Mouse (Mus musculus) lung, embryonic 15.5 days (tissue): ENCODE data around the gene Uckl1. TPM values are rescaled to one million over a fixed set of nuclear protein-coding genes. Genes with fewer than 3 reads are reported as not detected.

Experiments
- ATAC-seq: fragments of 200-750 bp; cut with Nextera tagmentation; 2 replicates; pipeline ENCODE4 v1.8.0; 2017; ENCODE audit warnings: moderate number of reproducible peaks, borderline replicate concordance; ENCODE audit not compliant: low FRiP score, low TSS enrichment; ENCODE audit errors: extremely low read depth
- H3K27ac ChIP-seq: fragments of 300-500 bp; sonication (generic); 2 replicates; pipeline ENCODE4 v1.5.1; 2015; ENCODE audit warnings: moderate library complexity, mild to moderate bottlenecking, inconsistent platforms
- H3K27me3 ChIP-seq: fragments of 300-500 bp; sonication (generic); 2 replicates; pipeline ENCODE4 v1.6.1; 2015; ENCODE audit warnings: inconsistent platforms
- H3K36me3 ChIP-seq: fragments of 300-500 bp; sonication (generic); 2 replicates; pipeline ENCODE4 v1.6.1; 2015; ENCODE audit warnings: inconsistent platforms
- H3K4me1 ChIP-seq: fragments of 300-500 bp; sonication (generic); 2 replicates; pipeline ENCODE4 v1.6.1; 2015; ENCODE audit warnings: inconsistent platforms
- H3K4me2 ChIP-seq: fragments of 300-500 bp; sonication (generic); 2 replicates; pipeline ENCODE4 v1.6.1; 2015; ENCODE audit warnings: inconsistent platforms, mild to moderate bottlenecking, moderate library complexity
- H3K4me3 ChIP-seq: fragments of 300-500 bp; sonication (generic); 2 replicates; pipeline ENCODE4 v1.5.1; 2015; ENCODE audit warnings: mild to moderate bottlenecking, inconsistent platforms
- H3K9ac ChIP-seq: fragments of 300-500 bp; sonication (generic); 2 replicates; pipeline ENCODE4 v1.6.1; 2015; ENCODE audit warnings: inconsistent platforms
- H3K9me3 ChIP-seq: fragments of 300-500 bp; sonication (generic); 2 replicates; pipeline ENCODE4 v1.6.1; 2016; ENCODE audit warnings: inconsistent platforms
- WGBS: fragments of 180-500 bp; shearing (Covaris S2); methylation state at CpG from one replicate; pipeline ENCODE4 v1.1.7; 2015; 5-methylcytosine and 5-hydroxymethylcytosine counted together
- polyA plus RNA-seq: library from polyadenylated mRNA; unstranded; fragments of >200 nt; fragmentation: Nextera tagmentation; extraction: Ambion mirVana; gene quantifications from 2 replicates; pipeline ENCODE4 v1.2.1, GENCODE M21; 2015

The Uckl1 gene
- polyA plus RNA-seq, result 41.4 and 51.2 TPM in 2 replicates

GRCm38 (mm10) chr2:181584411-181584942, at the start of gene Uckl1:
Uckl1 (minus strand) TSS chr2:181584892.
- peaks cover 63% of the 10 kb centered on the region for H3K36me3 ChIP-seq
- no peak within 1 kb of the TSS for H3K4me3 ChIP-seq
- H3K27me3 ChIP-seq, result no peaks in the 10 kb centered on the region
- H3K4me1 ChIP-seq, result peaks cover 19% of the 10 kb centered on the region
- H3K9ac ChIP-seq, result no peak within 1 kb of the TSS
- WGBS, result 83% methylated on average over 4 of the region's 4 CpGs
- no peak within 1 kb of the TSS for H3K27ac ChIP-seq
- no peak for ATAC-seq
- no peak within 1 kb of the TSS for H3K4me2 ChIP-seq
- no peaks in the 10 kb centered on the region for H3K9me3 ChIP-seq

- H3K4me2 ChIP-seq, result no peak overlapping the region
- WGBS, result 96% methylated on average over 6 of the region's 6 CpGs
- H3K4me1 ChIP-seq, result no peaks in the 10 kb centered on the region
- ATAC-seq, result no peak
- H3K27me3 ChIP-seq, result no peaks in the 10 kb centered on the region
- no peak overlapping the region for H3K4me3 ChIP-seq
- no peak overlapping the region for H3K27ac ChIP-seq
- H3K9ac ChIP-seq, result no peak overlapping the region
- H3K36me3 ChIP-seq, result peaks cover 58% of the 10 kb centered on the region
- H3K9me3 ChIP-seq, result no peaks in the 10 kb centered on the region
Observed at GRCm38 (mm10) chr2:181632624-181633023, 47.9 kb upstream of the Uckl1 start.

DNA sequence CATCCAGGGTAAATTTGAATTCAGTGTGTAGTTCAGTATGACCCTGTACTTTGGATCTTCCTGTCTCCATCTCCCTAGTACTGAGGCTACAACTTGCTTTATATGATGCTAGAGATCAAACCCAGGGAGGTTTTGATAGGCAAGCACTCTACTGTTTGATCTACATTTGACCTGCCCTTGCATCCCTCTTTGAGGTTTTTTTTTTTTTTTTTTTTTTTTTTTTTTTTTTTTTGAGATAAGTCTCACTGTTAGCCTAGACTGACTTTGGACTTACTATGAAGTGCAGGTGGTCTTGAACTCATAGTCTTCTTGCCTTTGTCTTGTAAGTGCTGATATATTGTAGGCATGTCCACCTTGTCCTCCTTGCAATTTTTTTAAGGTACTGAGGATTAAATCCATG, 43.8 kb upstream of the Uckl1 start:
- H3K4me2 ChIP-seq, result no peak overlapping the region
- H3K9ac ChIP-seq, result no peak overlapping the region
- peaks cover 43% of the 10 kb centered on the region for H3K36me3 ChIP-seq
- no peak for ATAC-seq
- no peak overlapping the region for H3K4me3 ChIP-seq
- no peaks in the 10 kb centered on the region for H3K4me1 ChIP-seq
- H3K27me3 ChIP-seq, result no peaks in the 10 kb centered on the region
- H3K9me3 ChIP-seq, result no peaks in the 10 kb centered on the region
- H3K27ac ChIP-seq, result no peak overlapping the region

DNA sequence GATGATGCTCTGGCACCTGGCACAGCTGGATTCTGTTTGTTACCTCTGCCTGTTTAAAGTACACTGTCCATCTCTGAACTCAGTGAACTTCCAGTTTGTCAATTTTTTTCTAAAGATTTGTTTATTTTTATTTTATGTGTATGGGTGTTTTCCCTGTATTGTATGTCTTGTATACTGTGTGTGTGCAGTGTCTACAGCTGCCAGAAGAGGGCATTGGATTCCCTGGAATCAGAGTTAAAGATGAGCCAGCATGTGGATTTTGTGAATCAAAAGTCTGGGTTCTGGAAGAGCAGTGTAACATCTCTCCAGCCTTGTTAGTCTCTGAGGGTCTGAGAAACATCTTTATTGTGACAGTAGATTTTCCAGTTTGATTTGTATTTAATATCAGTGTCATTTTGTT, 38.7 kb upstream of the Uckl1 start:
- no peak overlapping the region for H3K4me2 ChIP-seq
- H3K4me3 ChIP-seq, result no peak overlapping the region
- H3K27ac ChIP-seq, result no peak overlapping the region
- H3K9ac ChIP-seq, result no peak overlapping the region
- peaks cover 52% of the 10 kb centered on the region for H3K36me3 ChIP-seq
- H3K27me3 ChIP-seq, result no peaks in the 10 kb centered on the region
- no peak for ATAC-seq
- H3K9me3 ChIP-seq, result no peaks in the 10 kb centered on the region
- H3K4me1 ChIP-seq, result no peaks in the 10 kb centered on the region

- Histone ChIP-seq H3K4me2 (no peak overlapping the region), H3K4me3 (no peak overlapping the region), H3K4me1 (no peaks in the 10 kb centered on the region), H3K9me3 (no peaks in the 10 kb centered on the region), H3K27me3 (no peaks in the 10 kb centered on the region), H3K36me3 (peaks cover 44% of the 10 kb centered on the region), H3K27ac (no peak overlapping the region), H3K9ac (no peak overlapping the region)
- ATAC-seq, result no peak
- WGBS, result 78% methylated on average over 5 of the region's 5 CpGs
Observed at GRCm38 (mm10) chr2:181618761-181619495, 34.2 kb upstream of the Uckl1 start.

- Histone ChIP-seq H3K4me1 (peaks cover 21% of the 10 kb centered on the region), H3K9me3 (no peaks in the 10 kb centered on the region), H3K9ac (no peak overlapping the region), H3K4me3 (peak overlapping the region; percentile 97; the same call in 1 of the 2 replicates), H3K27me3 (peaks cover 20% of the 10 kb centered on the region; the same call in 1 of the 2 replicates), H3K4me2 (peak overlapping the region; percentile 71), H3K36me3 (no peaks in the 10 kb centered on the region), H3K27ac (no peak overlapping the region)
- ATAC-seq, result no peak
- 61% methylated on average over 4 of the region's 4 CpGs for WGBS
Observed at GRCm38 (mm10) chr2:181602367-181602766, 17.7 kb upstream of the Uckl1 start.

DNA sequence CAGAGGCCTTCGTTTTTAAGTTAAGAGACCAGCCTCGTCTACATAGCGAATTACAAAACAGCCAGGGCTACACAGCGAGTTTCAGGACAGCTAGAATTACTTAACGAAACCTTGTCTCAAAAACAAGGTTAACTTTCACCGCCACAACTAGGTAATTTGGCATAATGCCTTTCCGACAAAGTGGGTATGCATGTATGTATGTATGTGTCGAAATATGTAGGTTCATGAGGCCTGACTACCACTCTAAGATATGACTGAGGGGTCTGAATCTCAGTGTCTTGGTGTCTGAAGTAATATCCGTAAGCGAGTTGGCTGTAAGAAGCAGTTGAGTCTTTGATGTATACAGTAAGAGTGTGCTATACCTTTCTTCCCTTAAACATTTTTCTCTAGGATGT, 17.1 kb upstream of the Uckl1 start:
- 23% methylated on average over 10 of the region's 10 CpGs for WGBS
- no peaks in the 10 kb centered on the region for H3K36me3 ChIP-seq
- H3K4me1 ChIP-seq, result peaks cover 21% of the 10 kb centered on the region
- peak overlapping the region; percentile 93 for H3K9ac ChIP-seq
- no peak for ATAC-seq
- H3K27ac ChIP-seq, result no peak overlapping the region
- peak overlapping the region; percentile 71 for H3K4me2 ChIP-seq
- no peaks in the 10 kb centered on the region for H3K9me3 ChIP-seq
- H3K4me3 ChIP-seq, result peak overlapping the region; percentile 97
- peaks cover 21% of the 10 kb centered on the region; the same call in 1 of the 2 replicates for H3K27me3 ChIP-seq

DNA sequence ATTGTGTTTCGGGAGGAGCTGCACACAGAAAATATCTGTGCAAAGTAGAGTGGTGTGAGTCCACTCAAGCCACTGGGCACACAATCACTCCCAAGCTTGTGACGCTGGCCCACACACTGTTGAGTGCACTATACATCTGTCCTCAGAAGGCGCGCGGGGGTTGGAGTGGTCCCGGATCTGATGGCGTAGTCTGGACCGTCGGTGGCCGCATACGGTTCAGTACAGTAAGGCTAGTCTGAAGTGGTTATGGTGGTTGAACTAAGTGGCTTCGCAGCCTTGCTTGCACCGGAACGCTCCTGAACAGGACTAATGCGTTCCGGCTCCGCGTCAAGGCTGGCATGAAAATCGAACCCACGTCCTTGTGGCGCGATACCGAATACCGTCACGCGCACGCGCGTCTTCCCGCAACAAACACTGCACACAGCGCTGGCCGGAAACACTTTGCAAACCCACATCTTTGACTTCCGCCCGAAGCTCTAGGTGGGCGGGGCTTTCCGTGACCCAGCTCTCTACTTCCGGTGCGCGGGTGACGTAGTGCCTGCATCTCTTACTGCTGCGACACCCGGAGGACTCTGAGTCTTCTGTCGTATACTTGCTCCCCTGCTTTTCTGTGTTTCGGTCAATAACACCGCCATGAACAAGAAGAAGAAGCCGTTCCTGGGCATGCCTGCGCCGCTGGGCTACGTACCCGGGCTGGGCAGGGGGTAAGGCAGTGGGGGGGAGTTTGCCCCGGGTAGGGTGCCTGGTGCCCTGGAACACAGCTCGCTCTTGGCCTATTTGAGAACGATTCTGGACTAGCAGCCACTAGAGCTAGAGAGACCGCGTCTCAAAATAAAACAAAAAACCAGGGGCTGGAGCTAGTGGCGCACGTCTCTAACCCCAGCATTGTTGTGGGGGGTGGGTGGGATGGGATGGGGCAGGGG, 16.4 kb upstream of the Uckl1 start:
- peak overlapping the region; percentile 93 for H3K9ac ChIP-seq
- H3K4me1 ChIP-seq, result peaks cover 21% of the 10 kb centered on the region
- H3K27me3 ChIP-seq, result peaks cover 21% of the 10 kb centered on the region; the same call in 1 of the 2 replicates
- H3K36me3 ChIP-seq, result no peaks in the 10 kb centered on the region
- 1% methylated on average over 57 of the region's 57 CpGs for WGBS
- peak overlapping the region; percentile 71 for H3K27ac ChIP-seq
- peak overlapping the region; percentile 97 for H3K4me3 ChIP-seq
- peak; percentile 93 for ATAC-seq
- peak overlapping the region; percentile 71 for H3K4me2 ChIP-seq
- H3K9me3 ChIP-seq, result no peaks in the 10 kb centered on the region

DNA sequence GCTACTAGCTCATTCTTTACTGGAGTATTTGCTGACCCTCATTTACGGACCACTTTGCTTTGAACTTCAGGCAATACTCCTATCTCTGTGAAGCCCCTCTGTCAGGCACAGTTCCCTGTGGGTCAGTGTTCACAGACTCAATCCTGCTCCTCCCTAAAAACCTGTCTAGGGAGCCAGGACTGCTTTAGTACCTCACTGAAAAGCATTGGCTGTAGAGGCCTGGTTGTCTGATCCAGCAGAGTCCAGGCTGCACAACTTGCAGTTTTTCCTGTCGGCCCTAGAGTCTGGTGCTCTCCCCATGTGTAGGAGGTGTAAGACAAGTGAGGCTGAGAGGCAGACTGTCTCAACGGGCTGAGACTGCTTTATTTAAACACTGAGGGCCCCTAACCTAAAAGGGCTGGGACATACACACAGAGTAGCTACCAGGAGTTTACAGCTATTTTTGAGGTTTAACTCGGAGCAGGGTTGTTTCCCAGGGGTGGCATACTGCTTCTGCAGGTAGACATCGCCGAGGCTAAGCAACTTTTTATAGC, 15.6 kb upstream of the Uckl1 start:
- Histone ChIP-seq H3K4me2 (peak overlapping the region; percentile 71), H3K4me1 (peaks cover 21% of the 10 kb centered on the region), H3K9me3 (no peaks in the 10 kb centered on the region), H3K9ac (peak overlapping the region; percentile 93), H3K27ac (0 out of 2 replicates have a peak overlapping the region, but pooled peaks have one; percentile 69), H3K4me3 (peak overlapping the region; percentile 97), H3K36me3 (no peaks in the 10 kb centered on the region), H3K27me3 (peaks cover 21% of the 10 kb centered on the region; the same call in 1 of the 2 replicates)
- ATAC-seq, result no peak
- 64% methylated on average over 6 of the region's 6 CpGs for WGBS

DNA sequence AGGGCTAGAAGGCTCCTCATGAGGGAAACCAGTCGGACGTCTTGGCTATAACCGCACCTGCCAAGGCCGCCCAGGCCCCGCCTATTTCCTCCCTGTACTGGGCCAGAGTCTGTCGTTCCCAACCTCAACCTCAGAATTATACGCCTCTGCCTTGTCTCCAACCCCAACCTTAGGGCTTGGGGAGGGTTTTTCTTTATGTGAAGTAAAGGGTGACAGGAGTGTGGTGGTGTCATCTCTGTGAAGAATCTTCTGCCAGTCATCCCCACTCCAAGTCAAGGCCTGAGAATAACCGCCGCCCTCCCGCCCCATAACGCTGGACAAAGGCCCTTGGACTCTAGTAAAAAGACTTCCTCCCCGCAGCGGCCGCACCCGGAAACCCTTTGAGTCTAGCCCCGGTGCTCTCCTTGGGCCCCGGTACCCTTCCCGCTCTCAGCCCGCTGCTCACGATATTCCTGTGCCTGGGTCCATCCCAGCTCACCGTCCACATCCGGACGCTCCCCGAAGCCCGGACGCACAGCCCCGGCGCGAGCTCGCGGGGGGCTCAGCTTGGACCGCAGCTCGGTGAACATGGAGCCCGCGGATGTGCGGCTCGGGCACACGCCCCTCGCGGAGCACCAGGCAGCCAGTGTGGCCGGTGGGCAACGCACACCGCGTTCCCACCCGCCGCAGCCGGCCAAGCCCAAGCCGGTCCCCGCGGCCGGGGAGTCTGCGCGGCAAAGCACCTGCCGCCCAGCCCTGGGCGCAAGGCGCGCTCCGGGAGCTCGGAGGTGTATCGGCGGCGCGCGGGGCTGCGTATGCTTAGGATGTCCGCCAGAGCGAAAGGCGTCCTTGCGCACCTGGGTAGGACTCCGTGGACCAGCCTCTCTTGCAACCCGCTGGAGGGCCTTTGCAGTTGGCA, 14.0 kb upstream of the Uckl1 start, which contains the start of gene Samd10:
Samd10 (minus strand) TSS at position 759 of the 898 bp plus-strand sequence.
- WGBS, result 2% methylated on average over 71 of the region's 71 CpGs
- peak within 1 kb of the TSS; percentile 97 for H3K4me3 ChIP-seq
- H3K9ac ChIP-seq, result peak within 1 kb of the TSS; percentile 55
- peak; percentile 9; the same call in 1 of the 2 replicates for ATAC-seq
- H3K36me3 ChIP-seq, result no peaks in the 10 kb centered on the region
- H3K27me3 ChIP-seq, result peaks cover 21% of the 10 kb centered on the region; the same call in 1 of the 2 replicates
- peak within 1 kb of the TSS; percentile 91 for H3K27ac ChIP-seq
- H3K9me3 ChIP-seq, result no peaks in the 10 kb centered on the region
- H3K4me1 ChIP-seq, result peaks cover 21% of the 10 kb centered on the region
- H3K4me2 ChIP-seq, result peak within 1 kb of the TSS; percentile 83
